Mouse (Mus musculus) limb, embryonic 15.5 days (tissue): ENCODE measurements around the gene Pkm. TPM values are rescaled to one million over a fixed set of nuclear protein-coding genes. Genes with fewer than 3 reads are reported as not detected.

ENCODE experiments used
- ATAC-seq: fragments of 200-750 bp; cut with Nextera tagmentation; 2 replicates; pipeline ENCODE4 v1.8.0; 2017; ENCODE audit warnings: low read depth, moderate TSS enrichment; ENCODE audit not compliant: insufficient number of reproducible peaks, low FRiP score, low TSS enrichment
- H3K27ac ChIP-seq: fragments of 300-500 bp; sonication (generic); 2 replicates; pipeline ENCODE4 v1.5.1; 2015; ENCODE audit warnings: moderate library complexity, mild to moderate bottlenecking, inconsistent platforms
- H3K27me3 ChIP-seq: fragments of 300-500 bp; sonication (generic); 2 replicates; pipeline ENCODE4 v1.6.1; 2015; ENCODE audit warnings: inconsistent platforms
- H3K36me3 ChIP-seq: fragments of 300-500 bp; sonication (generic); 2 replicates; pipeline ENCODE4 v1.6.1; 2015; ENCODE audit warnings: inconsistent platforms
- H3K4me1 ChIP-seq: fragments of 300-500 bp; sonication (generic); 2 replicates; pipeline ENCODE4 v1.6.1; 2015; ENCODE audit warnings: inconsistent platforms
- H3K4me2 ChIP-seq: fragments of 300-500 bp; sonication (generic); 2 replicates; pipeline ENCODE4 v1.6.1; 2015; ENCODE audit warnings: mild to moderate bottlenecking, inconsistent platforms
- H3K4me3 ChIP-seq: fragments of 300-500 bp; sonication (generic); 2 replicates; pipeline ENCODE4 v1.5.1; 2015; ENCODE audit warnings: mild to moderate bottlenecking, inconsistent platforms
- H3K9ac ChIP-seq: fragments of 300-500 bp; sonication (generic); 2 replicates; pipeline ENCODE4 v1.6.1; 2015; ENCODE audit warnings: inconsistent platforms
- H3K9me3 ChIP-seq: fragments of 300-500 bp; sonication (generic); 2 replicates; pipeline ENCODE4 v1.6.1; 2016; ENCODE audit warnings: inconsistent platforms
- WGBS: fragments of 180-500 bp; shearing (Covaris S2); methylation state at CpG from one replicate; pipeline ENCODE4 v1.1.7; 2015; 5-methylcytosine and 5-hydroxymethylcytosine counted together
- polyA plus RNA-seq: library from polyadenylated mRNA; unstranded; fragments of >200 nt; fragmentation: Nextera tagmentation; extraction: Ambion mirVana; gene quantifications from 2 replicates; pipeline ENCODE4 v1.2.1, GENCODE M21; 2015

The Pkm gene
- polyA plus RNA-seq, 1 experiment from 2014 or later = 1,195 TPM

DNA sequence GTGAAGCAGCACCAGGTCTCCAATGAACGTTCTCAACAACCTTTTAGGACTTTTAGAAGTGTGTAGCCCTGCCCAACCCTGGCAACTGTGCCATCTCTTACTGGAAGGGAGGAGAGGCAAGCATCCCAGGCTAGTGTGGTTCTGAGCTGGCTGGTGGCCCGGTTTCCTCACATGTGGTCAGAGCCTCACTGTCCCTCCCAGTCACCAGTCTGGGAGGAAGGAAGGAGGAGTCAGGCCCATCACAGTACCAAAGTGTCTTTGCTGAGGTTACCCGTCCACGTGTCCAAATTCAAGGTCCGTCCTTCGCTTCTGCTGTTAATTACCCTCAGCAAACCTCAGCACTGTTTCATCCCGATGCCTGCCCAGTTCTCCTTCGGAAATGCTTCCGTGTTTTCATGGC is 36.0 kb downstream of the Pkm start:
- 18% methylated on average over 9 of the region's 9 CpGs for WGBS
- peak; percentile 62; the same call in 1 of the 2 replicates for ATAC-seq
- no peak overlapping the region for H3K9ac ChIP-seq

GRCm38 (mm10) chr9:59694571-59695450 is 38.6 kb downstream of the Pkm start:
- Histone ChIP-seq H3K36me3 (no peaks in the 10 kb centered on the region), H3K27ac (peak overlapping the region; percentile 67), H3K4me1 (peaks cover 23% of the 10 kb centered on the region), H3K9ac (no peak overlapping the region), H3K27me3 (no peaks in the 10 kb centered on the region), H3K4me3 (no peak overlapping the region), H3K9me3 (no peaks in the 10 kb centered on the region), H3K4me2 (no peak overlapping the region)
- WGBS = 30% methylated on average over 16 of the region's 16 CpGs
- ATAC-seq = no peak

More for the DNA sequence above, 36.0 kb downstream of the Pkm start:
- H3K27me3 ChIP-seq = no peaks in the 10 kb centered on the region
- peaks cover 23% of the 10 kb centered on the region for H3K4me1 ChIP-seq
- H3K4me3 ChIP-seq = peak overlapping the region; percentile 34
- peak overlapping the region; percentile 65 for H3K4me2 ChIP-seq
- peak overlapping the region; percentile 88 for H3K27ac ChIP-seq
- no peaks in the 10 kb centered on the region for H3K36me3 ChIP-seq
- H3K9me3 ChIP-seq = no peaks in the 10 kb centered on the region

DNA sequence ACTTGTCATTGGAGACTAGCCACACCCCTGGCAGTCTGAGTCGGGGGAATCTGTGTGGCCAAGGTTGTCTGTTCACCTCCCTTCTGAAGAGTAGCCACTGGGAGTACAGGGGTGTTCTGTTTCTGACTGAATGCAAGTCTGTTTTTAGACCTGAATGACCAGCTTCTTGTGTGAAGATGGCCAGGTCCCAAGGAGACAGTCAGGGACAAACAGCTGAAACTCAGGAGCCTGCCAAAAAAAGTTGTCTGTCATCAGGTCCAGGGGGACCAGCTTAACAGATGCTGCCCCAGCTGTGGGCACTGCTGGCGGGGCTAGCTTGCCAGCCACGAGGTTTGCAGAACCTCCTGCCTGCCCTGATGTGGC is 39.3 kb downstream of the Pkm start:
- peak overlapping the region; percentile 67; the same call in 1 of the 2 replicates for H3K27ac ChIP-seq

DNA sequence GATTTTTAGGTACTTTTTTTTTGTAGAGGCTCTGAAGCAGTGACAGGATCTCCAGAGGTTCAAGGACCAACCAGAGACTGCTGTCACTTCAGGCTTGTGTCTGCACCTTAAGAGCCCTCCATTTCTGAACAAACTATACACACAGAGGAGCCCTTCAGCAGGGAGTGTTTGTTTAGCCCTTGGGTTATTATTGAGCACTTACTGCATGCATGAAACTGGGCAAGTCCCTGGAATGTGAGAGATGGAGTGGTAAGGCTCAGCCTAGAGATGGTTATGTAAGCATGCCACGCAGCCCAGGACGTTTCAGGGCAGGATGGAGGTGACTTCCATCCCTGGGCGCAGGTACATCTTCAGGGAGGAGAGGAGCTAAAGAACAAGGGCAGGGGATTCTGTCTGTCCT is 40.2 kb downstream of the Pkm start:
- no peak overlapping the region for H3K4me3 ChIP-seq
- peaks cover 23% of the 10 kb centered on the region for H3K4me1 ChIP-seq
- H3K9me3 ChIP-seq = no peaks in the 10 kb centered on the region
- H3K27me3 ChIP-seq = no peaks in the 10 kb centered on the region
- WGBS = 93% methylated on average over 3 of the region's 3 CpGs
- no peak for ATAC-seq
- H3K9ac ChIP-seq = no peak overlapping the region
- no peak overlapping the region for H3K27ac ChIP-seq
- H3K4me2 ChIP-seq = no peak overlapping the region
- no peaks in the 10 kb centered on the region for H3K36me3 ChIP-seq

More for the DNA sequence above, 39.3 kb downstream of the Pkm start:
- Histone ChIP-seq H3K4me3 (no peak overlapping the region), H3K4me2 (no peak overlapping the region), H3K36me3 (no peaks in the 10 kb centered on the region), H3K4me1 (peaks cover 23% of the 10 kb centered on the region), H3K9ac (no peak overlapping the region), H3K27me3 (no peaks in the 10 kb centered on the region), H3K9me3 (no peaks in the 10 kb centered on the region)
- WGBS = 25% methylated on average over 3 of the region's 3 CpGs
- ATAC-seq = no peak

GRCm38 (mm10) chr9:59701094-59701493 is 44.9 kb downstream of the Pkm start:
- H3K4me2 ChIP-seq = no peak overlapping the region
- 81% methylated on average over 7 of the region's 7 CpGs for WGBS
- H3K27me3 ChIP-seq = no peaks in the 10 kb centered on the region
- H3K9ac ChIP-seq = no peak overlapping the region
- no peaks in the 10 kb centered on the region for H3K4me1 ChIP-seq
- H3K36me3 ChIP-seq = no peaks in the 10 kb centered on the region
- no peaks in the 10 kb centered on the region for H3K9me3 ChIP-seq
- H3K27ac ChIP-seq = no peak overlapping the region
- no peak overlapping the region for H3K4me3 ChIP-seq
- ATAC-seq = no peak

GRCm38 (mm10) chr9:59703099-59703498 is 46.9 kb downstream of the Pkm start:
- 50% methylated on average over 6 of the region's 6 CpGs for WGBS
- ATAC-seq = no peak
- Histone ChIP-seq H3K4me2 (no peak overlapping the region), H3K27ac (no peak overlapping the region), H3K9me3 (no peaks in the 10 kb centered on the region), H3K4me3 (no peak overlapping the region), H3K9ac (no peak overlapping the region), H3K27me3 (no peaks in the 10 kb centered on the region), H3K36me3 (no peaks in the 10 kb centered on the region), H3K4me1 (0 out of 2 replicates have a peak, but pooled peaks cover 2% of the 10 kb centered on the region)

- Histone ChIP-seq H3K4me2 (no peak overlapping the region), H3K9ac (no peak overlapping the region), H3K27ac (no peak overlapping the region), H3K27me3 (no peaks in the 10 kb centered on the region), H3K4me1 (peaks cover 2% of the 10 kb centered on the region; the same call in 1 of the 2 replicates), H3K4me3 (no peak overlapping the region), H3K36me3 (no peaks in the 10 kb centered on the region), H3K9me3 (no peaks in the 10 kb centered on the region)
- ATAC-seq = no peak
- WGBS = 51% methylated on average over 10 of the region's 10 CpGs
Measured at GRCm38 (mm10) chr9:59706850-59707825, 51.0 kb downstream of the Pkm start.

DNA sequence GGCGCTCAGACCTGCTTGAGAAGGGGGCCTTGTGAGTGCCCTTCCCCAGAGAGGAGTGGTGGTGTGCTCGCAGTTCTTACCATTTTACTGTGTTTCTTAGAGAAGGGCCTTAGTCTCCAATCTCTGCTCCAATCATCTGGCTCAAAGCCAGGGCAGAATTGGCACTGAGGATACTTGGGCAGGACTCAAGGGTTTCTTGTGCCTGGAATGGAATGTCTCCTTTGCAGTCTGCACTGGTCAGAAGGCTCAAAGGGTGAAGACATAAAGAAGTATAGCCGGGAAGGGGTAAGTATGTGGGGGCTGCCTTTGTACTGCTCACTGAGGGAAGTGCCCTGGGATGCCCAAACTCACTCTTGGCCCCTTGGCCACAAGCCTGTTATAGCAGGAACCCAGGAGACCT is 53.1 kb downstream of the Pkm start:
- Histone ChIP-seq H3K9me3 (no peaks in the 10 kb centered on the region), H3K4me1 (peaks cover 2% of the 10 kb centered on the region; the same call in 1 of the 2 replicates), H3K27me3 (no peaks in the 10 kb centered on the region), H3K4me3 (no peak overlapping the region), H3K36me3 (no peaks in the 10 kb centered on the region), H3K4me2 (no peak overlapping the region), H3K9ac (no peak overlapping the region), H3K27ac (no peak overlapping the region)
- WGBS = 70% methylated on average over 3 of the region's 3 CpGs
- ATAC-seq = no peak

DNA sequence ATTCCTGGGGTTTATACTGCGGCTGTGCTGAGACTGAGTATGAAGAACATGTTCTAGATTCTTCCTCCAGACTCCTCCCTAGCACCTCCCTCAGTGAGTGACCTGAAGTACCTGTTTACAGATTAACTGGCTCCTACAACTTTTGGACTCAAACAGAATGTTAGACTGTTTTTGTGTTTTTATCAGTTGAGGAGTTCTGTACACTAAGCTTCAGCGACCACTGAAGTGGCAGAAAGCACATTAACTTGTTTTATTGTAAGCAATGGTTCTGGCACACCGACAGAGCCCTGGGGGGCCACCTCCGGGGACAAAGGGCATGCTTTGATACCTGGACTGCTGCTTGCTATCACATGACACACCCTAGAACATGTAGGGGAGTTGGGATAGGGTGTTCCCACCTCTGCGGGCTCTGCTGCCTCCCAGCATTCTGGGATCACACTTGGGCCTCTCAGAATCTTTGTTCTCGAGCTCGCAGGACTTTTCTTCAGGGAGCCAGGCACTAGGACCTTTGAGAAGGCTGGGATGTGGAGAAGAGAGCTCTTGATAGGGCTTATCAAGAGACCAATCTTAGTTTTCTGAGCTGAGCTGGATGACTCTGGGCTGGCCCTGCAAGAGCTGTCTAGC is 60.2 kb downstream of the Pkm start:
- H3K4me3 ChIP-seq = no peak overlapping the region
- WGBS = 67% methylated on average over 7 of the region's 7 CpGs
- no peaks in the 10 kb centered on the region for H3K4me1 ChIP-seq
- no peak overlapping the region for H3K4me2 ChIP-seq
- no peaks in the 10 kb centered on the region for H3K9me3 ChIP-seq
- H3K36me3 ChIP-seq = no peaks in the 10 kb centered on the region
- no peak overlapping the region for H3K9ac ChIP-seq
- H3K27me3 ChIP-seq = no peaks in the 10 kb centered on the region
- no peak for ATAC-seq
- no peak overlapping the region for H3K27ac ChIP-seq

DNA sequence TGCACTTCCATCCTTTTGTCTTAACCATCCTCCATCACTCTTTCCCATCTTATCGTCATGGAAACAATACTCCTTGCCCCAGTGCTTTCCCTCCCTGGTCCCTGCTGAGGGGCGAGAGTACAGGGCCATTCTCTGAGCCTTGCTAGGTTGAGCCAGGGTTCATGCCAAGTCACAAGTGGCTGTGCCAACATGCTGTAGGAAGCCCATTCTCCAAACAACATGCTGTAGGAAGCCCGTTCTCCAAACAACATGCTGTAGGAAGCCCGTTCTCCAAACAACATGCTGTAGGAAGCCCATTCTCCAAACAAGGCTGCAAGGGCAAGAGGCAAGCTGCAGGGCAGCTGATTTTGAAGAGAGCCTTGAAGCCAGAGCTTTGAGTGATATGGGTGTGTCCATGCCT is 62.1 kb downstream of the Pkm start:
- Histone ChIP-seq H3K9me3 (no peaks in the 10 kb centered on the region), H3K9ac (no peak overlapping the region), H3K4me3 (no peak overlapping the region), H3K27me3 (no peaks in the 10 kb centered on the region), H3K4me2 (no peak overlapping the region), H3K27ac (no peak overlapping the region), H3K36me3 (no peaks in the 10 kb centered on the region), H3K4me1 (peaks cover 1% of the 10 kb centered on the region)
- ATAC-seq = no peak
- WGBS = 85% methylated on average over 4 of the region's 4 CpGs

DNA sequence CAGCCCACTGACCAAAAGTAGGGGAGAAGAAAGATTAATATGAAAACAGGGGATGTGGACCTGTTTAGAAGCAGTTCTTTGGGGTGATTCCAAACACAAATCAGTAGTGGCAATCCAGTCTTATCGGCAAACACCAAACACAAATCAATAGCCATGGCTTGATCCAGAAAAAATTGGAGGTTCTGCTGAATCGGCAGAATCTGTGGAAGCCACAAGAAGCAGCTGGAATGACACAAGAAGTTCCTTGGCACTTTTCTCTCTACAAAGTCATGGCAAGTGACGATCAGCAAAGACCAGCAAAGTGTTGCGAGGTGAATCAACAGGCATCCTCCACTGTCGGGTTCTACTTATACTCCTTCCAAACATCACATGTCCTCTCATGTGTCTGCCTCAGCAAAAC is 65.0 kb downstream of the Pkm start:
- no peak for ATAC-seq
- Histone ChIP-seq H3K9me3 (no peaks in the 10 kb centered on the region), H3K9ac (no peak overlapping the region), H3K36me3 (no peaks in the 10 kb centered on the region), H3K27ac (no peak overlapping the region), H3K4me1 (peaks cover 15% of the 10 kb centered on the region), H3K4me2 (no peak overlapping the region), H3K4me3 (no peak overlapping the region), H3K27me3 (no peaks in the 10 kb centered on the region)
- 79% methylated on average over 5 of the region's 5 CpGs for whole genome bisulfite sequencing
